Mouse (Mus musculus) limb, embryonic 12.5 days (tissue): ENCODE results near the gene Rft1. TPM values are rescaled to one million over a fixed set of nuclear protein-coding genes. Genes with fewer than 3 reads are reported as not detected.

Source experiments
- ATAC-seq: fragments of 200-750 bp; cut with Nextera tagmentation; 2 replicates; pipeline ENCODE4 v1.8.0; 2017; ENCODE audit warnings: low read depth, moderate TSS enrichment; ENCODE audit not compliant: insufficient number of reproducible peaks, insufficient read depth, low FRiP score, low TSS enrichment
- H3K27ac ChIP-seq: fragments of 300-500 bp; sonication (generic); 2 replicates; pipeline ENCODE4 v1.5.1; 2016; ENCODE audit warnings: mild to moderate bottlenecking, moderate library complexity
- H3K27me3 ChIP-seq: fragments of 300-500 bp; sonication (generic); 2 replicates; pipeline ENCODE4 v1.6.1; 2016; ENCODE audit warnings: mild to moderate bottlenecking, moderate library complexity
- H3K36me3 ChIP-seq: fragments of 300-500 bp; sonication (generic); 2 replicates; pipeline ENCODE4 v1.6.1; 2016; ENCODE audit warnings: mild to moderate bottlenecking, moderate library complexity
- H3K4me1 ChIP-seq: fragments of 300-500 bp; sonication (generic); replicated peaks from 2 replicates; pipeline ENCODE4 v1.6.1; 2016
- H3K4me2 ChIP-seq: fragments of 300-500 bp; sonication (generic); 2 replicates; pipeline ENCODE4 v1.6.1; 2016; ENCODE audit warnings: mild to moderate bottlenecking, moderate library complexity
- H3K4me3 ChIP-seq: fragments of 300-500 bp; sonication (generic); replicated peaks from 2 replicates; pipeline ENCODE4 v1.5.1; 2016; ENCODE audit warnings: mild to moderate bottlenecking
- H3K9ac ChIP-seq: fragments of 300-500 bp; sonication (generic); replicated peaks from 2 replicates; pipeline ENCODE4 v1.6.1; 2016; ENCODE audit warnings: mild to moderate bottlenecking, moderate library complexity
- H3K9me3 ChIP-seq: fragments of 300-500 bp; sonication (generic); 2 replicates; pipeline ENCODE4 v1.6.1; 2016; ENCODE audit warnings: mild to moderate bottlenecking, moderate library complexity
- WGBS: fragments of 180-500 bp; shearing (Covaris S2); methylation state at CpG from one replicate; pipeline ENCODE4 v1.1.7; 2016; 5-methylcytosine and 5-hydroxymethylcytosine counted together
- polyA plus RNA-seq: library from polyadenylated mRNA; unstranded; fragments of >200 nt; fragmentation: Nextera tagmentation; extraction: Ambion mirVana; gene quantifications from 2 replicates; pipeline ENCODE4 v1.2.1, GENCODE M21; 2016

Gene Rft1
- polyA plus RNA-seq, 1 experiment from 2014 or later: 20.3 TPM

GRCm38 (mm10) chr14:30722406-30722805, 68.2 kb downstream of the Rft1 start:
- WGBS: 84% methylated on average over 5 of the region's 5 CpGs
- Histone ChIP-seq H3K4me2 (no peak overlapping the region), H3K4me3 (no peak overlapping the region), H3K27me3 (no peaks in the 10 kb centered on the region), H3K9me3 (no peaks in the 10 kb centered on the region), H3K4me1 (0 out of 2 replicates have a peak, but pooled peaks cover 3% of the 10 kb centered on the region), H3K9ac (no peak overlapping the region), H3K27ac (no peak overlapping the region), H3K36me3 (no peaks in the 10 kb centered on the region)
- no peak for ATAC-seq

- Histone ChIP-seq H3K27me3 (no peaks in the 10 kb centered on the region), H3K9me3 (no peaks in the 10 kb centered on the region), H3K27ac (no peak overlapping the region), H3K9ac (no peak overlapping the region), H3K4me2 (no peak overlapping the region), H3K4me3 (no peak overlapping the region), H3K4me1 (no peaks in the 10 kb centered on the region; the same call in 1 of the 2 replicates), H3K36me3 (no peaks in the 10 kb centered on the region)
- WGBS: 91% methylated on average over 3 of the region's 3 CpGs
- ATAC-seq: no peak
Observed at GRCm38 (mm10) chr14:30731896-30732295, 77.7 kb downstream of the Rft1 start.

GRCm38 (mm10) chr14:30734665-30735064, 80.5 kb downstream of the Rft1 start:
- Histone ChIP-seq H3K9ac (no peak overlapping the region), H3K4me2 (no peak overlapping the region), H3K9me3 (no peaks in the 10 kb centered on the region), H3K27ac (no peak overlapping the region), H3K4me1 (no peaks in the 10 kb centered on the region; the same call in 1 of the 2 replicates), H3K36me3 (no peaks in the 10 kb centered on the region), H3K4me3 (no peak overlapping the region), H3K27me3 (no peaks in the 10 kb centered on the region)
- ATAC-seq: no peak
- WGBS: 93% methylated on average over 5 of the region's 5 CpGs

- ATAC-seq: no peak
- Histone ChIP-seq H3K9ac (no peak overlapping the region), H3K4me1 (no peaks in the 10 kb centered on the region; the same call in 1 of the 2 replicates)
Observed at GRCm38 (mm10) chr14:30735810-30736209, 81.7 kb downstream of the Rft1 start.

GRCm38 (mm10) chr14:30736413-30736812, 82.3 kb downstream of the Rft1 start:
- Histone ChIP-seq H3K9me3 (no peaks in the 10 kb centered on the region), H3K9ac (no peak overlapping the region), H3K27me3 (no peaks in the 10 kb centered on the region), H3K4me1 (no peaks in the 10 kb centered on the region; the same call in 1 of the 2 replicates), H3K4me2 (no peak overlapping the region), H3K27ac (no peak overlapping the region), H3K36me3 (no peaks in the 10 kb centered on the region), H3K4me3 (no peak overlapping the region)
- 95% methylated on average over 1 of the region's 1 CpGs for WGBS
- no peak for ATAC-seq

More at GRCm38 (mm10) chr14:30735810-30736209, 81.7 kb downstream of the Rft1 start:
- Histone ChIP-seq H3K4me2 (no peak overlapping the region), H3K27ac (no peak overlapping the region), H3K9me3 (no peaks in the 10 kb centered on the region), H3K36me3 (no peaks in the 10 kb centered on the region), H3K27me3 (no peaks in the 10 kb centered on the region), H3K4me3 (no peak overlapping the region)
- 68% methylated on average over 3 of the region's 3 CpGs for WGBS

Other genes with a start within 250 kb of the Rft1 start
- gene Dcp1a, start 174.8 kb upstream of the Rft1 start, polyA plus RNA-seq: 38.1 and 47.2 TPM in 2 replicates
- 3.0 and 3.6 TPM in 2 replicates for gene Cacna1d, start 162.9 kb upstream of the Rft1 start, polyA plus RNA-seq
- gene Tkt, start 106.0 kb upstream of the Rft1 start, polyA plus RNA-seq: 242 and 244 TPM in 2 replicates
- gene Prkcd, start 28.1 kb upstream of the Rft1 start, polyA plus RNA-seq: 54.1 and 56.2 TPM in 2 replicates
- gene Sfmbt1, start 60.5 kb downstream of the Rft1 start, polyA plus RNA-seq: 16.9 and 18.1 TPM in 2 replicates
- 38.8 and 41.5 TPM in 2 replicates for gene Tmem110, start 171.2 kb downstream of the Rft1 start, polyA plus RNA-seq
- 5.9 and 6.8 TPM in 2 replicates for gene Mustn1, start 224.8 kb downstream of the Rft1 start, polyA plus RNA-seq
- 0.10 TPM in 1 of 2 replicates, not detected in the other for gene Itih4, start 232.1 kb downstream of the Rft1 start, polyA plus RNA-seq